Mouse (Mus musculus) hindbrain, embryonic 10.5 days (tissue): Measurements from ENCODE around the gene Best3. TPM values are rescaled to one million over a fixed set of nuclear protein-coding genes. Genes with fewer than 3 reads are reported as not detected.

Source experiments
- DNase-seq: peaks from one replicate; pipeline ENCODE4 v3.0.0-alpha.2; 2017; ENCODE audit warnings: low spot score
- H3K27ac ChIP-seq: fragments of 300-500 bp; sonication (generic); 2 replicates; pipeline ENCODE4 v1.5.1; 2016; ENCODE audit warnings: mild to moderate bottlenecking, moderate library complexity
- H3K27me3 ChIP-seq: fragments of 300-500 bp; sonication (generic); 2 replicates; pipeline ENCODE4 v1.6.1; 2016; ENCODE audit warnings: mild to moderate bottlenecking; ENCODE audit not compliant: poor library complexity, insufficient read depth, severe bottlenecking
- H3K36me3 ChIP-seq: fragments of 300-500 bp; sonication (generic); 2 replicates; pipeline ENCODE4 v1.6.1; 2016; ENCODE audit warnings: mild to moderate bottlenecking, moderate library complexity
- H3K4me1 ChIP-seq: fragments of 300-500 bp; sonication (generic); replicated peaks from 2 replicates; pipeline ENCODE4 v1.6.1; 2016; ENCODE audit warnings: mild to moderate bottlenecking
- H3K4me3 ChIP-seq: fragments of 300-500 bp; sonication (generic); 2 replicates; pipeline ENCODE4 v1.5.1; 2016; ENCODE audit warnings: mild to moderate bottlenecking, moderate library complexity
- H3K9me3 ChIP-seq: fragments of 300-500 bp; sonication (generic); 2 replicates; pipeline ENCODE4 v1.6.1; 2016; ENCODE audit warnings: mild to moderate bottlenecking, moderate library complexity
- WGBS: fragments of 180-500 bp; shearing (Covaris S2); methylation state at CpG from one replicate; pipeline ENCODE4 v1.1.7; 2016; 5-methylcytosine and 5-hydroxymethylcytosine counted together
- polyA plus RNA-seq: library from polyadenylated mRNA; unstranded; fragments of >200 nt; fragmentation: Nextera tagmentation; extraction: Ambion mirVana; gene quantifications from 2 replicates; pipeline ENCODE4 v1.2.1, GENCODE M21; 2016

Best3 gene
- polyA plus RNA-seq = 0.11 TPM in 1 of 2 replicates, not detected in the other

DNA sequence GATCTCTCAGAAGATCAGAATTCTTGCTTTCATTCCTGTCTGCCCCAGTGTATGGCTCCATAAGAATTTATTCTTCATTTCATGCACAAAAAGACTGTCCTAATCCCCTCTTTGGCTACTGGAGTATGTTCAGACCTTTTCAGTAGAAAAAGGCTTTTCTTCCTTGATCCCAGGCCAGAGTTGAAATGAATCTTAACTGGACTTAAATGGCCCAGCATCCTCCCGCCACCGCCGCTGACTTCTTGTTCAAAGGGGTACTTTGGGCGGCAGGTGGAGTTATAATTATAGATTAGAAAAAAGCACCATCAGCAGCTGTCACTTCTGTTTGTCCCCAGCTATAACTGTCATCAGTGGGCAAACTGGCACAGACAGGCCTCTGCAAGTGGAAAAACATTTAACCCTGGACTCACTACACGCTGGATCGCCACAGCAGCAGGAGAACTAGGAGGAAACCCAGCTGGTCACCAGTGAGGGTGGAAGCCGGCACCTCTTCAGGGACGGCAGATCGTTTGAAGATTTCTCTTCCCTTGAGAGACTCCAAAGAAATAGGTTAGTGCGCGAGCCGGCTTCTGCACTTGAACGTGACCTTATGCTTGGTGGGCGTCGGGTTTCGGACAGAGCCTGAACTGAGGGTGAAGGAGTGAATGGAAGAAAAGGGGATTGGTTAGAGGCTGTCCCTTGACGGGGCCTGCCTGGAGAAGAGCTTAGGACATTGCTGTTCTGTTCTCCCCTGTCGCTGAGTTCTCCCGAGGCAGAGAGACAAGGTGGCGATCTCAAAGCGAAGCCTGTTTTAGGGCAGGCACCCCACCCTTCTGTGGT is at the start of gene Best3:
Best3 (plus strand) TSS at position 51 of the 819 bp plus-strand sequence.
- Histone ChIP-seq H3K4me3 (no peak within 1 kb of the TSS), H3K27ac (no peak within 1 kb of the TSS), H3K27me3 (no peaks in the 10 kb centered on the region), H3K4me1 (peaks cover 18% of the 10 kb centered on the region), H3K9me3 (no peaks in the 10 kb centered on the region), H3K36me3 (no peaks in the 10 kb centered on the region)
- DNase-seq = no peak
- WGBS = 55% methylated on average over 21 of the region's 21 CpGs

DNA sequence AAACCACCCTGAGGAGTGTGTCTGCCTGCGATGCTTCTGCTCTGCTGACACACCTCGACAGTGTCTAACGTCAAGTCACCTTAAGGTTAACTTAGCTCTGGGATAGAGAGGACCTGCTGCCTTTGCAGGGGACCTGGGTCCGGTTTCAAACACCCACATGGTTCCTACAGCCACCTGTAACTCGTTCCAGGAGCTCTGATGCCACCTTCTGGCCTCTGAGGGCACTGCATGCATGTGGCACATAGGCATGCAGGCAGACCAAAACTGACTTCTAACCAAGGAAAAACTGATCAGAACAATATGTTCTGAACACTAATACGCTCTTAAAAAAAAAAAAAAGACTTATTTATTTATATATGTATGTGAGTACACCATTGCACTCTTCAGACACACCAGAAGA is 43.1 kb upstream of the Best3 start:
- WGBS = 92% methylated on average over 6 of the region's 6 CpGs
- H3K9me3 ChIP-seq = peaks cover 9% of the 10 kb centered on the region; the same call in 1 of the 2 replicates

DNA sequence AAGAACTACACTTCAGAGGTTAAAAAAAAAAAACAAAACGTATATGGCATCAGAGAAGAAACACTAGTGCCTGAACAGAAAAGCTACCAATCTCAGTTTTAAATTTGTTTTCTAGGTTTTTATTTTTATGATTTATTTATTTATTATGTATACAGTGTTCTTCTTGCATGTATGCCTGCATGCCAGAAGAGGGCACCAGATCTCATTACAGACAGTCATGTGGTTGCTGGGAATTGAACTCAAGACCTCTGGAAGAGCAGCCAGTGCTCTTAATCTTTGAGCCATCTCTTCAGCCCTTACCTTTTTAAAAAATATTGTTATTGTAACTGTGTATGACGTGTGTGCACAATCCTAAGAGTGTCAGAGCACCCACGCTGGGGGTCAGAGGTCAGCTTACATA is 42.0 kb upstream of the Best3 start:
- H3K4me3 ChIP-seq = no peak overlapping the region
- peaks cover 13% of the 10 kb centered on the region for H3K4me1 ChIP-seq
- H3K9me3 ChIP-seq = peaks cover 9% of the 10 kb centered on the region; the same call in 1 of the 2 replicates
- peaks cover 32% of the 10 kb centered on the region for H3K36me3 ChIP-seq
- no peak overlapping the region for H3K27ac ChIP-seq
- no peak for DNase-seq
- H3K27me3 ChIP-seq = no peaks in the 10 kb centered on the region
- WGBS = 84% methylated on average over 3 of the region's 3 CpGs

More for the DNA sequence above, 43.1 kb upstream of the Best3 start:
- no peak overlapping the region for H3K4me3 ChIP-seq
- no peaks in the 10 kb centered on the region for H3K27me3 ChIP-seq
- peaks cover 43% of the 10 kb centered on the region for H3K36me3 ChIP-seq
- no peak for DNase-seq
- peaks cover 4% of the 10 kb centered on the region; the same call in 1 of the 2 replicates for H3K4me1 ChIP-seq
- H3K27ac ChIP-seq = no peak overlapping the region

DNA sequence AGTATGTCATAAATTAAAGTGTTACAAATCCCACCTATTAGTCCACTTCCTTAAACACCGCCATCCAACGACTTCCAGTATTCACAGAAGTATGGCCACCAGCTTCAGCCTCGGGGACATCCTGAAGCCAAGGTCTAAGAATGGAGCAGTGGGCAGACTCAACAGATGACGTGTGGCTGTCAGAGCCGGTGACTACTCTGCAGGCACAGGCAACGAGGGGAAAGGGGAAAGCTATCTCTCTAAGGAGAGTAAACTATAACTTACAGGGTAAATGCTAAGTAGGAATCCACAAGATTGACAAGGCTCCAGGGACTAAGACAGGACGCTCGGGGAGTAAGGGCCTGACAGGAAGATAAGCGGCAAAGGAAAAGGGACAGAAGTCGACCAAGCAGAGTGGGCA is 41.2 kb upstream of the Best3 start:
- H3K27me3 ChIP-seq = no peaks in the 10 kb centered on the region
- DNase-seq = no peak
- H3K9me3 ChIP-seq = peaks cover 9% of the 10 kb centered on the region; the same call in 1 of the 2 replicates
- H3K4me1 ChIP-seq = peaks cover 14% of the 10 kb centered on the region
- WGBS = 73% methylated on average over 10 of the region's 10 CpGs
- H3K4me3 ChIP-seq = no peak overlapping the region
- H3K36me3 ChIP-seq = peaks cover 26% of the 10 kb centered on the region
- H3K27ac ChIP-seq = no peak overlapping the region

DNA sequence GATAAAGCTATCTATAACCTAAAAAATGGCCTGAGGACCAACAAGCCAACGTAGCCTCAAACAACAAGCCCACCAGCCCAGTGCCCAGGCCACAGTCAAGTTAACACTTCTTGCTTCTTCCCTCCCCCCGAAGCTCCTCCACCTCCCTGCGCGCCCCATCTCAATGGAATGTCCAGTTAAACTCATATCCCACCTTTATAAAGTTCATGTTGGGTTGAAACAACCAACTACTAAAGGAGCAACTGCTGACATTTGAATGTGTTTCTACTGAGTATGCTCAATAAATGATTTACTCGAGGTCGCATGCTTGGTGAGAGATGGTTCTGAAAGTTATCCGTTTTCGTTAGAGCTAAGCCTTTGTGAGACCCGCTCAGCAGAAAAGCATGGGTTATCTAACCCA is 37.7 kb upstream of the Best3 start:
- no peak overlapping the region for H3K27ac ChIP-seq
- H3K4me3 ChIP-seq = peak overlapping the region; percentile 96
- H3K27me3 ChIP-seq = no peaks in the 10 kb centered on the region
- H3K36me3 ChIP-seq = 0 out of 2 replicates have a peak, but pooled peaks cover 7% of the 10 kb centered on the region
- DNase-seq = no peak
- H3K9me3 ChIP-seq = no peaks in the 10 kb centered on the region
- peaks cover 25% of the 10 kb centered on the region for H3K4me1 ChIP-seq
- 79% methylated on average over 9 of the region's 9 CpGs for WGBS

DNA sequence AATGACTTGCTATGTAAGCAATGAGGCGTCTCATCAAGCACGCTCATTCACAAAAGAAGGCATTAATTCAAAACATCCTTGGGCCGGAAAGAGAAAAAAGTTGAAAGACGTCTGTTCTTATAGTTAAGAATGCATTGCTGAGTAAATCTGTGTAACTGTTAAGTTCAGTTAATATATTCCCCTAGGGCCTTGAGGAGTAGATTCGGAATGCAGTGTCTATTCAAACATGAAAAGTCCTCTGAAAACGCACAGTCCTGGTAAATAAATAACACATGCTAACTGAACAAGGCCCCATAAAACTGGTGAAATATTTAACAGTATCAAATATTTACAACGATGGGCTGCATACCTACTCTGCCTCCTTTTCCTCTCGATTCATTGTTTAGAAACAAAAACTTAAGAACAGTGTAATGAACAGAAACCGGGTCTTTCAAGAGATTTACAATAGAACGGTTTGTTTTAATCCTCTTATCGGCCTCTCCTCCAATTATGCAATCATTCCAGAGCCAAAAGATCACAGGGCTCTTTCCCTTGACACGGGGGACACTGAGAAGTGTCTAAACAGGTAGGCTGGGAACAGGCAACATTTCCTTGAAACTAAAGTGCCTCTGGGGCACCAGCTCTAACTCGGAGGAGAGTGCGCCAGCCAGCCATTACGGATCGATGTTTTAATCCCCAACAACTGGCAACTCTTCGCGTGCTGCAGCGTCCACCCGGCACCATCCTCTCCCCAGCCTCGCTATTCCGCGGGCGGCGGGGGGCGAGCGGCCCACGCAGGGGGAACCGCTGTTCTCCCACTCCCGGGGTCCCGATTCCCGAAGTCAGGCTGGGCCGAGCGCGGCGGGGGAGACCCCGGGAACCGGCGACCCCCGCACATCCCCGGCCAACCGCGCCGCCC is 36.8 kb upstream of the Best3 start:
- Histone ChIP-seq H3K27me3 (no peaks in the 10 kb centered on the region), H3K36me3 (0 out of 2 replicates have a peak, but pooled peaks cover 7% of the 10 kb centered on the region), H3K4me1 (peaks cover 25% of the 10 kb centered on the region), H3K4me3 (peak overlapping the region; percentile 96), H3K9me3 (no peaks in the 10 kb centered on the region), H3K27ac (peak overlapping the region; percentile 93)
- 1% methylated on average over 44 of the region's 44 CpGs for WGBS
- DNase-seq = peak; percentile 66

DNA sequence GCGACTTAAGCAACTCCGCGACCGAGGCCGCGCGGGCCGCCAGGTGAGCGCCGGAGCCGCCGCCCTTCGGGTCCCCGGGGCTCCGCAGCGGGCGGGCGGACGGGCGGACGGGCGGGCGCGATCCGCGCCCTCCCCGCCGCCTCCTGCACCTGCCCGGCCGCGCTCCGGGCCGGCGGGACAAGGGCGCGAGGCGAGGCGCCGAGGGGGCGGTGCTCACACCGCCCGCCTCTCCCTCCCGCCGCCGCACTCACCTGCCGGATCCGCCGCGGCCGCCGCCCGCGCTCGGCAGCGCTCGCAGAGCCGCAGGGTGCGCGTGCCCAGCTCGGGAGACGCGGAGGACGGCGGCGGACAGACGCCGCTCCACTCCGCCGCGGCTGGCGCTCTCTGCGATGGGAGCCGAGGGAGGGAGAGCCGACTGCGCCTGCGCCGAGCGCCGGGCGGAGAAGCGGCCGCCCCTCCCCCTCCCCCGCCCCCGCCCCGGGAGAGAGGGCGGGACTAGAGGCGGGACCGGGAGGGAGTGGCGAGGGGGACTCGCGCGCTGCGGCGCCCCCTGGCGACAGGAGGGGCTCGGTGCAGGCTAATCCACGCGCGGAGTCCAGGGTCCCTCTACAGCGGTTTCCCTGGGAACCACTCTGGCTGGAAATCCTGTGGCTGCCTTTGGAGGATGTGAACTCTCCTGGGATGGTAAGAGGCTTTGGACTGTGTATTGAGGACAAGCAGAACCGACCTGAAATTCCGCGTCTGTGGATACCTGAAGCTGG is 35.9 kb upstream of the Best3 start, which contains the start of gene Rab3ip:
Rab3ip (minus strand) TSS at position 761 of the 761 bp plus-strand sequence.
- Histone ChIP-seq H3K9me3 (no peaks in the 10 kb centered on the region), H3K27ac (peak within 1 kb of the TSS; percentile 93), H3K27me3 (no peaks in the 10 kb centered on the region), H3K36me3 (0 out of 2 replicates have a peak, but pooled peaks cover 7% of the 10 kb centered on the region), H3K4me1 (peaks cover 21% of the 10 kb centered on the region), H3K4me3 (peak within 1 kb of the TSS; percentile 96)
- peak; percentile 95 for DNase-seq
- 2% methylated on average over 97 of the region's 103 CpGs for WGBS

DNA sequence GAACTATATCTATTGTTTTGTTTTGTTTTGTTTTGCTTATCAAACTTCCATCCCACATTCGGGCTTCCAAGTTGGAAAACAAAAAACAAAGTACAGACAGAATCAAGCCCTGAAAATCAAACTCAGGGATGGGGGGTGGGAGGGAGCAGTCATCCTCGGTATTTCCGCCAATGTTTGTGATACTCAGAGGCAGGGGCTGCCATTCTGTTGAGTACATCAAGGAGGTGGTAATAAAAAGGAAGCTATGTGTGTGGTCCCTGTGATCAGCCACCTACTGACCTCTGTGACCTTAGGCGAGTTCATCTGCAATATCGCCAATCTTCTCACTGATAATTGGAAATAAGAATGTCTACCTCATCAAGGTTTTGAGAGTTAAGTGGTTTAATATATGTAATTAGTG is 35.2 kb upstream of the Best3 start:
- Histone ChIP-seq H3K4me1 (peaks cover 20% of the 10 kb centered on the region), H3K4me3 (peak overlapping the region; percentile 96), H3K27ac (peak overlapping the region; percentile 93; the same call in 1 of the 2 replicates), H3K9me3 (no peaks in the 10 kb centered on the region), H3K27me3 (no peaks in the 10 kb centered on the region), H3K36me3 (0 out of 2 replicates have a peak, but pooled peaks cover 7% of the 10 kb centered on the region)
- WGBS = 29% methylated on average over 5 of the region's 5 CpGs
- DNase-seq = no peak

DNA sequence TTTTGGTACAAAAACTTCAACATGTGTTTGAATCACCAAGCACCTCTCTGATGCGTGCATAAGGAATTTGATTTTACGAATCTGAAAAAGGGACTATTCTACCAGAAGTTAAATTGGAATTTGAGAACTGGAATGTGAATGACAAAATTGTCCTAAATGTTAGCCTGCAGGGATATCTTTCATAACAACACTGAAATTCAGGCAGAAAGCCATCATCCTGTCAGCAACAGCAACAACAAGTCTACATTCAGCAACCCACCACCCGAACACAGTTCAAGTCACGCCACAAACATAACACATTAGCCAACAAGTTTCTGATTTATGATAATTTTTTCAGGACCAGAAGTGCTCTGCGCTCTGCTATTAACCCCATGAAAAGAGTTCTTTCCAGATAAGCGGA is 30.9 kb upstream of the Best3 start:
- WGBS = 93% methylated on average over 6 of the region's 6 CpGs
- Histone ChIP-seq H3K4me1 (peaks cover 9% of the 10 kb centered on the region), H3K4me3 (no peak overlapping the region)

DNA sequence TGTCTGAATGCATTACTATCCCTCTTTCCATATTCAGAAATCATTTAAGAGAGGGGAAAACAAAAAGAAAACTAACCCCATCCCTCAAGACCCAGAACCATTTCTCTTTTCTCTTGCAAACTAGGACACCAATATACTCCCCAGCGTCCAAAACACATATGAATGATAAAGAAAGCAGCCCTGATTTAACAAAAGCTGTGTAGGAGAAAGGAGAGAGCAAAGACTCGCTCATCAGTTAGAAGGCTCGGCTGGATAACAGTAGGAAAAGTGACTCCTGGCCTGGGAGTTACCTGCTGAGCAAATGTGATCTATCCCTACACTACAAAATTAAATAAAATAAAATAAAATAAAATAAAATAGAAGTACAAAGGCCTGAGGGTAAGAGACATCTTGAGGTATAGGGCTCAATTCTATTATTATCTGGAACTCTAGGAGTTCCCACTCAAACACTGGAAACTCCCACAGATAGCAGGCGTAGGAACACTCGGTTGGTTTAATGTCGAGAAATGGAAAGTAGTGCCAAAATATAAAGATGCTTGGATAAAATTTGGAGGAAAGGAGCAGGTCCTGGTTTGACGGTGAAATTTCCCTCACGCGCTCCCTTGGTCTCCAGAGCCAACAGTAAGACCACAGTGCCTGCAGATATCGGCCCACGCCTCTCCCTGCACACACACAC is 29.5 kb upstream of the Best3 start:
- DNase-seq = no peak
- H3K4me1 ChIP-seq = no peaks in the 10 kb centered on the region
- H3K4me3 ChIP-seq = no peak overlapping the region
- WGBS = 88% methylated on average over 11 of the region's 11 CpGs
- H3K9me3 ChIP-seq = no peaks in the 10 kb centered on the region
- no peaks in the 10 kb centered on the region for H3K36me3 ChIP-seq
- H3K27ac ChIP-seq = no peak overlapping the region
- no peaks in the 10 kb centered on the region for H3K27me3 ChIP-seq

More for the DNA sequence above, 30.9 kb upstream of the Best3 start:
- Histone ChIP-seq H3K9me3 (no peaks in the 10 kb centered on the region), H3K36me3 (no peaks in the 10 kb centered on the region), H3K27me3 (no peaks in the 10 kb centered on the region), H3K27ac (no peak overlapping the region)
- DNase-seq = no peak

DNA sequence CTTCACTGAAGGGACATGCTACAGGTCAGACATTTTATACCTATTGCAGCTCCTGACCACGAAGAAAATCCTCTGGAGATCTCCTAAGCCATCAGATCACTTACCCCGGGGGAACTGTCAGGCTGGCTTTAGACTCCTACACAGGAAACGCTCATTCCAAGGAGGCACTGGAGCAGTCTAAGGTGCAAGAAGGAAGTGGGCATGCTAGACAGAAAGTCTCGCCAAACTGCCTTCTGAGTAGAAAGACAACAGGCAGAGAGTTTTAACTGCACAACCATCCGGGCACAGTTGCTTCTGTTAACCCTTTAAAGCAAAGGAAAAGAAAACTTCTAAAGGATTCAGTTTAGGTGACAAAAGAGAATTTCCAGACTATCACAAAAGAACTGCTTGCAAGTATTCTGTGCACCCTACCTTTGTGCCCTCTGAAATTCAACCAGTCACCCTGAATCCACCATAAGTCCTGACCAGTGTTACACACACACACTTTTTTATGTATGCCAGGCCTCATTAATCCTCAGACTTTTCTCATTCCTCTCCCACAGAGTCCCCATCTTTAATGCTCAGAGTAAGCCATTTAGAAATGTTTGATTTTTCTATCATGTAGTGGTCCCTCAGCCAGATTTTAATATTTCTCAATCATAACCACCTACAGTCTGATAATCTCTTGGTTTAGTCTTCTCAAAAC is 28.1 kb upstream of the Best3 start:
- H3K27me3 ChIP-seq = no peaks in the 10 kb centered on the region
- no peak overlapping the region for H3K4me3 ChIP-seq
- H3K27ac ChIP-seq = no peak overlapping the region
- H3K9me3 ChIP-seq = no peaks in the 10 kb centered on the region
- DNase-seq = no peak
- H3K4me1 ChIP-seq = no peaks in the 10 kb centered on the region
- 64% methylated on average over 5 of the region's 5 CpGs for WGBS
- H3K36me3 ChIP-seq = no peaks in the 10 kb centered on the region
